Mouse (Mus musculus) hindbrain, embryonic 11.5 days (tissue): ENCODE results near the gene Cic. TPM values are rescaled to one million over a fixed set of nuclear protein-coding genes. Genes with fewer than 3 reads are reported as not detected.
"Not testable (repeated sequence)": the region's sequence is repeated elsewhere in the genome, so short reads cannot be mapped to it uniquely, and the experiment has no call there.

Experiments
- ATAC-seq: fragments of 200-750 bp; cut with Nextera tagmentation; 2 replicates; pipeline ENCODE4 v1.8.0; 2017; ENCODE audit warnings: mild to moderate bottlenecking, moderate TSS enrichment, moderate library complexity; ENCODE audit not compliant: low FRiP score
- DNase-seq: peaks from one replicate; pipeline ENCODE4 v3.0.0-alpha.2; 2015; ENCODE audit warnings: low spot score
- H3K27ac ChIP-seq: fragments of 300-500 bp; sonication (generic); 2 replicates; pipeline ENCODE4 v1.5.1; 2014; ENCODE audit warnings: mild to moderate bottlenecking, low read depth, low read length
- H3K27me3 ChIP-seq: fragments of 300-500 bp; sonication (generic); 2 replicates; pipeline ENCODE4 v1.6.1; 2014; ENCODE audit warnings: mild to moderate bottlenecking, low read length, moderate library complexity, mixed read lengths; ENCODE audit not compliant: control insufficient read depth, insufficient read depth
- H3K36me3 ChIP-seq: fragments of 300-500 bp; sonication (generic); 2 replicates; pipeline ENCODE4 v1.6.1; 2014; ENCODE audit warnings: mild to moderate bottlenecking, low read length, moderate library complexity, mixed read lengths; ENCODE audit not compliant: control insufficient read depth, insufficient read depth
- H3K4me1 ChIP-seq: fragments of 300-500 bp; sonication (generic); replicated peaks from 2 replicates; pipeline ENCODE4 v1.6.1; 2014; ENCODE audit warnings: low read length, mixed read lengths; ENCODE audit not compliant: control insufficient read depth, insufficient read depth
- H3K4me2 ChIP-seq: fragments of 300-500 bp; sonication (generic); replicated peaks from 2 replicates; pipeline ENCODE4 v1.6.1; 2014; ENCODE audit warnings: mild to moderate bottlenecking, low read depth, low read length
- H3K4me3 ChIP-seq: fragments of 300-500 bp; sonication (generic); 2 replicates; pipeline ENCODE4 v1.5.1; 2014; ENCODE audit warnings: low read depth, low read length
- H3K9ac ChIP-seq: fragments of 300-500 bp; sonication (generic); 2 replicates; pipeline ENCODE4 v1.6.1; 2014; ENCODE audit warnings: low read depth, low read length
- H3K9me3 ChIP-seq: fragments of 300-500 bp; sonication (generic); 2 replicates; pipeline ENCODE4 v1.6.1; 2016; ENCODE audit warnings: low read length; ENCODE audit not compliant: control insufficient read depth
- WGBS: fragments of 180-500 bp; shearing (Covaris S2); extraction: QIAGEN DNeasy Blood & Tissue Kit; methylation state at CpG from one replicate; pipeline ENCODE4 v1.1.7; 2014; 5-methylcytosine and 5-hydroxymethylcytosine counted together
- polyA plus RNA-seq: library from polyadenylated mRNA; unstranded; fragments of >200 nt; fragmentation: Nextera tagmentation; extraction: Ambion mirVana; gene quantifications from 2 replicates; pipeline ENCODE4 v1.2.1, GENCODE M21; 2014

Gene Cic
- polyA plus RNA-seq, 1 experiment from 2014 or later = 39.0 TPM

GRCm38 (mm10) chr7:25325431-25325830, 57.9 kb downstream of the Cic start:
- H3K9me3 ChIP-seq, ATAC-seq, H3K4me2 ChIP-seq, H3K36me3 ChIP-seq, H3K9ac ChIP-seq, DNase-seq, H3K4me3 ChIP-seq, H3K4me1 ChIP-seq, H3K27ac ChIP-seq, H3K27me3 ChIP-seq: not testable (repeated sequence)
- 88% methylated on average over 5 of the region's 6 CpGs for WGBS

GRCm38 (mm10) chr7:25326233-25326632, 58.7 kb downstream of the Cic start:
- ATAC-seq (no peak), DNase-seq (no peak)
- Histone ChIP-seq H3K36me3 (0 out of 2 replicates have a peak, but pooled peaks cover 1% of the 10 kb centered on the region), H3K9me3 (no peaks in the 10 kb centered on the region), H3K4me3 (no peak overlapping the region), H3K27ac (no peak overlapping the region), H3K4me1 (no peaks in the 10 kb centered on the region), H3K4me2 (no peak overlapping the region), H3K27me3 (no peaks in the 10 kb centered on the region), H3K9ac (no peak overlapping the region)
- 86% methylated on average over 8 of the region's 8 CpGs for WGBS

- WGBS = 42% methylated on average over 16 of the region's 16 CpGs
- ATAC-seq (peak; percentile 71; the same call in 1 of the 2 replicates), DNase-seq (peak; percentile 84)
- no peak overlapping the region for H3K4me2 ChIP-seq
- no peak overlapping the region for H3K27ac ChIP-seq
- peak overlapping the region; percentile 8; the same call in 1 of the 2 replicates for H3K9ac ChIP-seq
- H3K9me3 ChIP-seq = no peaks in the 10 kb centered on the region
- H3K4me1 ChIP-seq = no peaks in the 10 kb centered on the region
- H3K27me3 ChIP-seq = no peaks in the 10 kb centered on the region
- H3K36me3 ChIP-seq = peaks cover 10% of the 10 kb centered on the region; the same call in 1 of the 2 replicates
- H3K4me3 ChIP-seq = no peak overlapping the region
These were observed 66.2 kb downstream of the Cic start for GRCm38 (mm10) chr7:25333596-25334307.

GRCm38 (mm10) chr7:25334472-25334871, 67.0 kb downstream of the Cic start:
- 0 out of 2 replicates have a peak, but pooled peaks have one; percentile 7 for ATAC-seq
- H3K4me1 ChIP-seq = no peaks in the 10 kb centered on the region

GRCm38 (mm10) chr7:25339329-25339728, 71.8 kb downstream of the Cic start:
- no peak for ATAC-seq
- no peak overlapping the region for H3K4me2 ChIP-seq
- WGBS = 90% methylated on average over 9 of the region's 9 CpGs
- H3K9ac ChIP-seq = no peak overlapping the region
- H3K36me3 ChIP-seq = peaks cover 11% of the 10 kb centered on the region; the same call in 1 of the 2 replicates
- H3K27ac ChIP-seq = no peak overlapping the region
- no peaks in the 10 kb centered on the region for H3K4me1 ChIP-seq
- H3K4me3 ChIP-seq = no peak overlapping the region
- H3K27me3 ChIP-seq = no peaks in the 10 kb centered on the region
- H3K9me3 ChIP-seq = no peaks in the 10 kb centered on the region
- no peak for DNase-seq

More at GRCm38 (mm10) chr7:25334472-25334871, 67.0 kb downstream of the Cic start:
- H3K27ac ChIP-seq = no peak overlapping the region
- WGBS = 88% methylated on average over 12 of the region's 12 CpGs
- no peak overlapping the region for H3K4me2 ChIP-seq
- H3K9ac ChIP-seq = no peak overlapping the region
- no peak for DNase-seq
- H3K4me3 ChIP-seq = no peak overlapping the region
- peaks cover 10% of the 10 kb centered on the region; the same call in 1 of the 2 replicates for H3K36me3 ChIP-seq
- no peaks in the 10 kb centered on the region for H3K9me3 ChIP-seq
- no peaks in the 10 kb centered on the region for H3K27me3 ChIP-seq

GRCm38 (mm10) chr7:25341000-25341784, 73.7 kb downstream of the Cic start:
- no peak overlapping the region for H3K4me2 ChIP-seq
- 81% methylated on average over 20 of the region's 20 CpGs for WGBS
- H3K27me3 ChIP-seq = no peaks in the 10 kb centered on the region
- H3K27ac ChIP-seq = no peak overlapping the region
- no peaks in the 10 kb centered on the region for H3K4me1 ChIP-seq
- DNase-seq (no peak), ATAC-seq (no peak)
- H3K4me3 ChIP-seq = no peak overlapping the region
- no peaks in the 10 kb centered on the region for H3K9me3 ChIP-seq
- no peak overlapping the region for H3K9ac ChIP-seq
- H3K36me3 ChIP-seq = 0 out of 2 replicates have a peak, but pooled peaks cover 5% of the 10 kb centered on the region

Other genes with a start within 250 kb of the Cic start
- 8.9 and 14.4 TPM in 2 replicates for gene Grik5, start 195.4 kb upstream of the Cic start, polyA plus RNA-seq
- gene Zfp574, start 195.1 kb upstream of the Cic start, polyA plus RNA-seq = 17.9 and 19.9 TPM in 2 replicates
- gene Pou2f2, start 88.0 kb upstream of the Cic start, polyA plus RNA-seq = 40.1 and 51.9 TPM in 2 replicates
- 7.3 and 8.5 TPM in 2 replicates for gene Dedd2, start 47.1 kb upstream of the Cic start, polyA plus RNA-seq
- gene Zfp526, start 46.3 kb upstream of the Cic start, polyA plus RNA-seq = 2.9 and 3.9 TPM in 2 replicates
- gene Gsk3a, start 29.9 kb upstream of the Cic start, polyA plus RNA-seq = 14.1 and 16.1 TPM in 2 replicates
- 12.8 and 14.2 TPM in 2 replicates for gene Erf, start 16.9 kb upstream of the Cic start, polyA plus RNA-seq
- gene Pafah1b3, start 30.3 kb downstream of the Cic start, polyA plus RNA-seq = 335 and 344 TPM in 2 replicates
- gene Prr19, start 33.7 kb downstream of the Cic start, polyA plus RNA-seq = 0.86 and 1.3 TPM in 2 replicates
- 9.9 and 10.6 TPM in 2 replicates for gene Tmem145, start 38.4 kb downstream of the Cic start, polyA plus RNA-seq
- gene Megf8, start 49.5 kb downstream of the Cic start, polyA plus RNA-seq = 10.9 and 11.3 TPM in 2 replicates
- gene Cnfn, start 102.0 kb downstream of the Cic start, polyA plus RNA-seq = not detected in 2 replicates
- 2.6 and 3.3 TPM in 2 replicates for gene Lipe, start 131.0 kb downstream of the Cic start, polyA plus RNA-seq
- 0.28 TPM in 1 of 2 replicates, not detected in the other for gene Cxcl17, start 145.2 kb downstream of the Cic start, polyA plus RNA-seq
- 0.74 and 1.4 TPM in 2 replicates for gene Ceacam1, start 209.9 kb downstream of the Cic start, polyA plus RNA-seq